Mouse (Mus musculus) adrenal gland, adult 2 months (tissue): ENCODE measurements around the gene Olfr1373. TPM values are rescaled to one million over a fixed set of nuclear protein-coding genes. Genes with fewer than 3 reads are reported as not detected.
"Not testable (repeated sequence)": the region's sequence is repeated elsewhere in the genome, so short reads cannot be mapped to it uniquely, and the experiment has no call there.

Experiments used
- DNase-seq: peaks from one replicate; pipeline ENCODE4 v3.0.0; 2021
- long read RNA-seq: library from polyadenylated mRNA; stranded (forward); transcript quantifications from one replicate; pipeline ENCODE4 v2.0.0, GENCODE M21; 2021
- polyA plus RNA-seq: library from polyadenylated mRNA; depleted of rRNA; stranded (reverse); fragments of >200 nt; gene quantifications from 2 replicates; pipeline ENCODE4 v1.2.3, GENCODE M21; 2012; rRNA removed
- total RNA-seq, 2 experiments: library from RNA; stranded (reverse); gene quantifications; 2 replicates each; pipeline ENCODE4 v1.2.3; 2021

The Olfr1373 gene
- total RNA-seq = not detected
- not detected in 2 replicates for polyA plus RNA-seq
- long read RNA-seq = 0 reads

DNA sequence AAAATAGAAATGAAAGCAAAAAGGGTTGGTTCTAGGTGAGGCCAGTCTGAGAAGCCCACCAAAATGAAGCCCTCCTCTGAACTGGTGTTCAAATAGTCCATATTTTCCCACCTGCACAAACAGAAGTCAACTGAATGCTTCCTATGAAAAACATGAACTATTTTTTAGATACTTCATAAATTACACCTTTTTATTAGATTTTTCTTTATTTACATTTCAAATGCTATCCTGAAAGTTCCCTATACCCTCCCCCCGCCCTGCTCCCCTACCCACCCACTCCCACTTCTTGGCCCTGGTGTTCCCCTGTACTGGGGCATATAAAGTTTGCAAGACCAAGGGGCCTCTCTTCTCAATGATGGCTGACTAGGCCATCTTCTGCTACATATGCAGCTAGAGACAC lies at the start of gene Olfr1373:
Olfr1373 (minus strand) TSS at position 101 of the 400 bp plus-strand sequence.
- DNase-seq = not testable (repeated sequence)

DNA sequence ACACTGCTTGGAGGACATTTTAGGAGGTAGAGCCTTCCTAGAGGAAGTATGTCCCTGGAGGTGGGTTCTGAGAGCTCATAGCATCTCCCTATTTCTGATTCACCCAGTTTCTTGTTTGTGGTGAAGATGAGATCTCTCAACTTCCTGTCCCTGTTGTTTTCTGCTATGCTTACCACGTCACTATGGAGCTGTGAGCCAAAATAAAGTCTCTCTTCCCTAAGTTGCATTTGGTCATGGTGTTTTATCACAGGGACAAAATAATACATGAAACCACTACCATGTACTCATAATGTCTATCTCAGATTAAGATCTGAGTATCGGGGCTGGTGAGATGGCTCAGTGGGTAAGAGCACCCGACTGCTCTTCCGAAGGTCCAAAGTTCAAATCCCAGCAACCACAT lies 35.3 kb upstream of the Olfr1373 start:
- DNase-seq = not testable (repeated sequence)

DNA sequence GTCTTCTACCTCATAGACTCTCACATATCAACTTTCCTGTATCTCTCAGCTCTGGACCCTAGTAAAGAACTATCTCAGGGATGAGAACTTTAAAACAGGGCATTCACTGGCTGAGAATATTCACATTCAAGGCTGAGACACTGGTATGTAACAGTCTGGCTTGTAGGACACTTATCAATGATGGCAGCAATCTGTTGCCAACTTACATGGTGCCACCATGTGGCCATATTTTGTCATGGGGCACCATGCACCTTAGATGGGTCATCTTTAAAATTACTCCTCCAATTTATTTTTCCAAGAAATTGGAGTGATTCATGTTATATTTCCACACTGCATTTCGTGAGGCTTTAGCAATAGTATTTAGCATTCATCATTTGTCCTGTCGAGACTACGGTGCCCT lies 34.6 kb upstream of the Olfr1373 start:
- DNase-seq = peak; percentile 31

DNA sequence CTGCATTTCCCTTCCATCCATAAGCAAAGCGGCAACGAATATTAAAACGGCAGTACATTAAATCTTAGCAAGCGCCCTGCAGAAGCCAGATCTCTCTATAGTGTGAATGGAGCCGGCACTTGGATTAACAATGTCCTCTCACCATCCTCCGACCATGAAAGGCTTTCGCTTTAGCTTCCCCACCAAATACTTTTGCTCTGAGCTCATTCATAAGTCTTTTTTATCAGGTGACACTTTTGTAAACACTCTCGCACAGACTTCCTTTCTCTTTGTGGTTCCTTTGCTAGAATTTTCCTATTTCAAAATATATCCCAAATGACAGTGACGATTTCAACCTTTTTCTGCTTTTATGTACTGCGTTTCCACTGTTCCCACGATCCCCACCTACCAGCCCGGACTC lies 23.1 kb upstream of the Olfr1373 start:
- DNase-seq = peak; percentile 10

DNA sequence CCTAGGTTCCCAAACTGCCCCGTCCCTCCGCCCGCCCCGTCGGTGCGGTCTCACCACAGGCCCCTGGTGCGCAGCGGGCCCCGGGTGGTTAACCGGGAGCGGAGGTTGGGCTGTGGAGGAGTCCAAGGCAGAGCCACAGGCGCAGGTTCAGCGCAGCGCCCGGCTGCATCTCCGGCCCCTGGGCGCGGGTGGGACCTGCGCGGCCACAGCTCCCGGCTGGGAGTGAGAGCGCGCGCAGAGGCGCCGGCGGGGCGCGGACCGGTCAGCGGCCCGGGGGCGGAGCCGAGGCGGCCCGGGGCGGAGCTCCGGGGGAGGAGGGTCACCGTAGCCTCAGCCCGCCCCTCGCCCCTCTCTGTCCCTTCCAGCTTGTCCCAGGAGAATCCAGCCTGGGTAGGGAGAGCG lies 22.6 kb upstream of the Olfr1373 start:
- DNase-seq = peak; percentile 63

DNA sequence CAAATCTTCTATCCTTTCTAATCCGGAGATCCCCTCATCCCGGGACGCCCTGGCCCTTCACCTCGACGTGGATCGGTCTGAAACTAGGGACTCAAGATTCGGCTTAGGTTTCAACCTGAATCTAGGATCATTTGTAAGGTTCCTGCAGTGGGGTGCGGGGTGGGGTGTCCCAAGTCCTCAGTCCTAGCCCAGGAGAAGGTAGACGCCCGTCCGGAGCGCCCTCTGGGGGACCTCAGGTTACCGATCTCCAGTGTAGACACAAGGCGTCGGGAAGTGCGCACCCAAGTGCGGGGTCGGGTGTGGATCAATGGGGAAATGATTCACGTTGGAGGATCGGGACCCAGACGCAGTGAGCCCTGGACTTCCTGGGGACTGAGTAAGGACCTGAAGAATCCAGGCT lies 21.8 kb upstream of the Olfr1373 start:
- DNase-seq = peak; percentile 46

DNA sequence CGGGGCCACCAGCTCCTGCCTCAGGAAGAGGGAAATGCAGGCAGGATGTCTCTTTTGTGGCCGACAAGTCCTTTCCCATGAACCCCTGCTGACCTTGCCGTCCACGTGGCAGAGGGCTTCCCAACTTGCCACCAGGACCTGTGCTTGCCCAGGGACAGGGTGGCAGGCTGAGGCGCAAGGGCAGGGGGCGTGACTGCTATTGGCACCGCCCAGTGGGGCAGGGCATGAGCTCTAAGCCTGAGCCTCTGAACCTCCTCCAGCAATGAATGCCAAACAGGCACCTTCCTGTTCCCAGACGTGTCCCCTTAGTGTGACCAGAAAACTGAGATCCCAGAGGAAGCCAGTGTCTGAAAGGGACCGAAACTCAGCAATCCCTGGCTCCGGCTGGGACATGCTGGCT lies 18.6 kb upstream of the Olfr1373 start:
- DNase-seq = peak; percentile 80

DNA sequence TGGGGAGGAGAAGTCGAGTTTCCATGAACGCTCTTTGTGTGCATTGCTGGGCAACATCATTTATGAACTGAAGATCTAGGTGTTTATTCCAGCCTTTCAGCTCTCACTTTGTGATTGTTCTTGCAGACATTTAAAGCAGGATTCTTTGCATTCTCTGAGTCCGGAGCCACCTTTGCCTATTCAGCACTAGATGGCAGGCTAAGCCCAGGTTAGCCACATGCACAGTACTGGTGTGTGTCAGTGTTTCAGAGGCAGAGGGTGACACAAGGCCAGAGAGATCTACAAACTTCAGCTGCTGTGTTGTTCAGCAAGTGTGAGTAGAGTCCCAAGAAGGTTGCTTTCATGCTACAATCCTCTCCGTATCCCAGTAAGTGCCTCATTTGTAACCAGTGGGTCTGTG lies 1.7 kb downstream of the Olfr1373 start:
- DNase-seq = peak; percentile 47

DNA sequence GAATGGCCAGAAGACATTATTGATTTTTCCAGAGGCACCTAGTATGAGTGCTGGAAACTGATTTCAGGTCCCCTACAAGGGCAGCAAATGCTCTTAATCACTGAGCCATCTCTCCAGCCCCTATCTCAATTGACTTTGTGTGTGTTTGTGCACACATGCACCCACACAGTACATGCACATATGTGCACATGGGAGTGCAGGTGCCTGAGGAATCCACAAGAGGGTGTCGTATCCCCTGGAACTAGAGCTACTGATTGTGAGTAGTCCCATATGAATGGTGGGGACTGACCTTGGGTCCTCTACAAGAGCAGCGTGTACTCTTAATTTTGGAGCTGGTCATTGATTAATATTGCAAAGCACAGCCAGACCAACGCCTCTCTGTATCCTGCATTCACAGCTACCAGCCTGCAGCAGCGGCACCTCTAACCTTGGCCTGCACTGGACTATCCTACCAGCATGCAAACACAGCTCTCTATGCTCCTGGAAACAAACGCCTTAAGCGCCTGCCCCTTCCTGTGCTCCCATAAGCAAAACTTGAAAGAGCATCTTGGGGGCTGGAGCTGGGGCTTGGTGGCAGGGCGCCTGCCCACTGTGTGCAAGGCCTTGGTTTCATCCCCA lies 14.8 kb downstream of the Olfr1373 start:
- no peak for DNase-seq

DNA sequence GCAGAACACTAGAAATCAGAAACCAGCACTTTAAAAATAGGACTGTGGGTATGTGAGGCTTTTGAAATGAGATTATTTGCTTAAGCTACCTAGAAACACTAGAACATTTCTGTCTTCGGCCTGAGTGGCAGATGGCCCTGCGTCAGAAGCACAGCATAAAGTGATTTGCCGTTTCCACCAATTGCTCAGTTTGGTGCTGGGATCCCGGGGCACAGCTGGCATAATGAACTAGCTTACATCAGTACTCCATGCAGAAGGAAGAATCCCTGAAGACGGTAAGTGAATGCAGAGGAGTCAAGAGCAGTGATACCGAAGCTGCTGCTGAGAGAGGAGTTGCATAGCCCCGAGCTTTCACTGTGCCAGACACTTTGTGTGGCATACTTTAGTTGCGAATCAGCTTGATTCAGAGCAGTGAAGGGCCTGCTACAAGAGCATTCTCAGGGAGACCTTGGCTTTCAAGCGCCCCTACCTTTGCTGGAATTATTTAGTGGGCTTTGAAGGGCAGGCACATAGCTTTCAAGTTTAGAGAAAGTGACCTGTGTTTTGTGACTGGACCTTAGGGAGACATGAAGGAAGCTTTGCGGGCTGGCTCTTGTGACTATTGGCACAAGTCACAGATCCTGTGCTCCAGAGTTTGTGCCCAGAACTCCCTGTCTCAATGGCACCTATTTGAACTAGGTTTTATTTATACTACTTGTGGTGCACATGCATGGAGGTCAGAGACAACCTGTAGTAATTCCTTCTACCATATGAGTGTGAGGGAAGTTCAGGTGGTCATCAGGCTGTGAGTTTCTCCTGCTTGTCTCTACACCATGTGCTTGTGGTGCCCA lies 15.5 kb downstream of the Olfr1373 start:
- DNase-seq = peak; percentile 28

DNA sequence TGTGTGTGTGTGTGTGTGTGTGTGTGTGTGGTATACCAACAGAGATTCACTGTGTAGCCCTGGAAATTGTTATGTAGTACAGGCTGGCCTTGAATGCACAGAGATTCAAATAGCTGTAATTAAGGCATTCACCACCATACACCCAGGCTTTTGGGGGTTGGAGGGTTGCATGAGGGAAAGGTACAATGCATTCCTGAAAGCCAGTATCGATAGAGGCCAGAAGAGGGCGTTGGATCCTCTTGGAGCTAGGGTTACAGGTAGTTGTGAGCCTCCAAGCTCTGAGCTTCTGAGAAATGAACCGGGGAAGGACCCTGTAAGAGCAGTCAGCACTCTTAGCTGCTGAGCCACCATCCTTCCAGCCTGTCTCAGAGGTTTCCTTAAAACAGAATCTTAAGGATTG lies 16.2 kb downstream of the Olfr1373 start:
- no peak for DNase-seq

DNA sequence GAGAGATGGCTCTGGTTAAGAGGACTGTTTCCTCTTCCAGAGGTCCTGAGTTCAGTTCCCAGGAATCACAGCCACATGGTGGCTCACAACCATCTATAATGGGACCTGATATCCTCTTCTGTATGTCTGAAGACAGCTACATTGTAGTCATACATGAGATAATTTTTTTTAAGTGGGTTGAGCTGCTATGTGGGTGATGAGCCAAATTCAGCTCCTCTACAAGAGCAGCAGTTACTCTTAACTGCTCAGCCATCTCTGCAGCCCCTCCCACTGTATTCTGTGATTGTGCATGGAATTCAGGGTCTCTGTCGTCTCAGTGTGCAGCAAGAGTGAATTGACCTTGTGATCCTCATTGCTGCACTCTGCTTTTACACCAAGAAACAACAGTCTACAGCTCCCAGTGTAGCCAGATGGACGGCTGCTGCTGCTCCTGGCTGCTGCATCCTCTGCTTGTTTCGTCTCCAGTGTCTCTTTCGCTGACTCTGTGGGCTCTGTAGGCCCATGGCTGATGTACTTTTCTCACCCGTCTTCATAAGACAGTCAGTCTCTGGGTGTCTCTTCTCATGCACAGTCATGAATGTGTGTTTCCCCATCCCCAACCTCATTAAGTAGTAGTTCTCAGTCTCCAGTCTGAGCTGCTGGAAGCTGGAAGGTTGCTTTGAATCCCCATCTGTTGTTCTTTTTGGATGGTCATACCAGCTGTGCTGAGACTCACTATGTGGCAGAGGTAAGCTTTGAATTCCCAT lies 16.8 kb downstream of the Olfr1373 start:
- DNase-seq = no peak

DNA sequence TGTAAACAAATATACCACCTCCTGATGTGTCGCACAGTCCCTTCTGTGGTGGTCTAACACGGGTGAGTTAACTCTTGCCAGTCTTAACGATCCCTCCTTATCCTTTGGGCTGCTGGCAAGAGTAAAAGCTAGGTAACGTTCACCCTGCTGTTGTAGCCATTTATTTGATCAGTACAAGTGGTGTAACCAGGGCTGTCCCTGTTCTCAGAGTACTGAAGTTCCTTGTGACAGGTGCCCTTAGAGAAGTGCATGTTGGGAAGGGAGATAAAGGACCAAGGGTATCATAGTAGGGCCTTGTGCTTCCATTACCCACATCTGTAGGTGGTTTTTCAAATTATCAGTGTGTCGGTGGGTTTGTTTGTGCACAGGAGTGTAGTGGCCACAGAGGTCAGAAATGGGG lies 17.6 kb downstream of the Olfr1373 start:
- DNase-seq = no peak

DNA sequence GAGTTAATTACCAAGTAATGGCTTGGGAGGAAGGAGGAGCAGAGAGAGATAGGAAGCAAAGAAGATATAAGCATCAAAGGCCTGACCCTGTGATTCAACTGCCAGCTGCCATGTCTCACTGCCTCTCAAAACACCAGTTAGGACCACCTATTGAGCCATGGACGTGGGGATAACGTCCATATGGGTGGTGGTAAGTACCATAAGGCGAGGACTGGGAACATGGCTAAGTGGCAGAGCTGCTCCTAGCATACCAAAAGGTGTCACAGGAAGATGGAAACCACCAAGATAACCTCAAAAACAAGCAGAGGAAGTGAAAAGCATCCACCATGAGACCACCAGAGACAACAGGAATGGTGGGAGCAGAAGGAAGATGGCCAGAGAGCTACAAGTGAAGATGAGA lies 18.2 kb downstream of the Olfr1373 start:
- DNase-seq = no peak

DNA sequence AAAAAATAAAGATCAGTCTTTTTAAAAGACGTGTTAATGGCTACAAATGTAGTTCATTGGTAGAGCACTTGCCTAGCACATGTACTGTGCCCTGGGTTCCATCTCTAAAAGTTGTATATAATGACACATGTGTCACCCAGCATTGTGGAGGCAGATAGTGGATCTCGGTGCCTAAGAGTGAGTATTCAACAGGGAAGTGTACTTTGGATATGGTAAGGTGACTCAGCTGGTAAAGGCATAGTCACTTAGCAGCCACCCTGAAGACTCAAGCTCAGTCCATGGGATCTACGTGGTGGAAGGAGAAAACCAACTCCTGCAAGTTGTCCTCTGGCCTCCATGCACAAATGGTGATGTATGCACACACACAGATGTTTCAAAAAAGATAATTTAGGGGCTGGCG lies 20.9 kb downstream of the Olfr1373 start:
- DNase-seq = no peak

DNA sequence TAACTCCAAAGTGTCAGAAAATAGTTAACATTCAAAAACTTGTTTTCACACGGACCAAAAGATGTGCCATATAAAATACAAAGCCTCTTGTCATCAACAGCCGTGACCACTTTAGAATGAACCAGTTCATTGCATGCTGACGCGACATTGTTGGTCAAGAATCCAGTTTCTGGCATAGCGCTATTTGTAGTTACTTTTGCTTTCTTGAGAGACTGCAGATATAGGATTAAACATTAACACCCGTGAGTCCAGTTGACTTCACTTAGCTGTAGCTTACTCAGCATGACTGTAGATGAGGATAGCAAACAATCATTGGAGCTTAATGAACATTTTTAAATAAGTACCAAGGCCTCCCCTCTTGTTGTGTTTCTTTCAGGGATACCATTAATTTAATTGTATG lies 23.3 kb downstream of the Olfr1373 start:
- no peak for DNase-seq

DNA sequence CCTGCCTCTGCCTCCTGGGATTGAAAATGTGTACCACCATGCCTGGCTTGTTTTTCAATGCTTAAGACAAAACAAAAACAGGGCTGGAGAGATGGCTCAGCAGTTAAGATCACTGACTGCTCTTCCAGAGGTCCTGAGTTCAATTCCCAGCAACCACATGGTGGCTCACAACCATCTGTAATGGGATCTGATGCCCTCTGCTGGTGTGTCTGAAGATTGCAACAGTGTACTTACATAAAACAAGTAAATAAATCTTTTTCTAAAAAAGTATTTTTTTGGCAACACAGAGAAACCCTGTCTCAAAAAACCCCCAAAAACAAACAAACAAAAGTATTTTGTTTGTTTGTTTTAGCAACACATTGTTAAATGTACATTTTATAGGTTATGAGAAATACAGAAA lies 24.9 kb downstream of the Olfr1373 start:
- not testable (repeated sequence) for DNase-seq

DNA sequence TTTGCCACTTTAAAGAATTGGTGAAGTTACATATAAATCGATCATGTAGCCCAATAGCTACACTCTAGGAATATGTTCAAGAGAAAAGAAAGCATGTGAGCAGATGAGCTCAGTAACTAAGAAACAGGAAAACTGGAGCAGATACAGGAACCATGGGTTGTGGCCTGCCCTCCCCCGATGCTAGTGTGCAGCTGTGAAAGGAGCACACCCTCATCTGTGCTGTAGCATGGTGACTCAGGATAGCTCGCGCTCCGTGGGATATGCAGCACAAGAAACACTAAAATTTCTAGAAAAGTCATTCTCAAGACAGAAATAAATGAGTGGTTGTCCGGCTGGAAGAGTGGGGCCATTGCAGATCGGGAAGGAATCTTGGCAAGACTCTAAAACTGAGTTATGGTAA lies 28.2 kb downstream of the Olfr1373 start:
- DNase-seq = no peak

DNA sequence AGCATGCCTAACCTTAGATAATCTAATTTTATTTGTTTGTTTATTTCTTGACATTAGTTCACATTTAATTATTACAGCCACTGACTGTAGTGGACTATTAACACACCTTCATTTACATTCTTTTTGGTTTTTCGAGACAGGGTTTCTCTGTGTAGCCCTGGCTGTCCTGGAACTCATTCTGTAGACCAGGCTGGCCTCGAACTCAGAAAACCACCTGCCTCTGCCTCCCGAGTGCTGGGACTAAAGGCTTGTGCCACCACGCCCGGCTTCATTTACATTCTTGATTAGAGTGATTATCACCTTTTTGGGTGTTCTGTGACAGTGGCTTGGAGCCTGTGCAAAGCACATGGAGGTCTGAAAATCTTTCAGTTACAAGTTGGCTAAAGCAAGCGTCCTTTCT lies 29.2 kb downstream of the Olfr1373 start:
- not testable (repeated sequence) for DNase-seq

DNA sequence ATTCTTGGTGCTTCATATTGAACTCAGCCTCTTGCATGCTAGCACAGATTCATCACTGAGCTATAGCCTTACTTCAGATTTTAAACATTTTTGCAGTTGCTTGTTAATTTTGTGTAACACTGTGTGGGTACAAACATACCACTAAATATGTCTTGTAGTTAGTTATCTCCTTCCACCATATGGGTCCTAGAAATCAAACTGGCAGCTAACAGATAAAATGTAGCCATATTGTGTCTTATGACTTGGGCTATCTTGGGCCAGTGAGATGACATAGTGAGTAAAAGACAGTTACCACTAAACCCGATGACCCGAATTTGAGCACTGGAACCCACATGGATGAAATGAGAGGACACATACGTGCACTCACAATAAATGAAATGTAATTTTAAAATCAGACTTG lies 29.8 kb downstream of the Olfr1373 start:
- no peak for DNase-seq

DNA sequence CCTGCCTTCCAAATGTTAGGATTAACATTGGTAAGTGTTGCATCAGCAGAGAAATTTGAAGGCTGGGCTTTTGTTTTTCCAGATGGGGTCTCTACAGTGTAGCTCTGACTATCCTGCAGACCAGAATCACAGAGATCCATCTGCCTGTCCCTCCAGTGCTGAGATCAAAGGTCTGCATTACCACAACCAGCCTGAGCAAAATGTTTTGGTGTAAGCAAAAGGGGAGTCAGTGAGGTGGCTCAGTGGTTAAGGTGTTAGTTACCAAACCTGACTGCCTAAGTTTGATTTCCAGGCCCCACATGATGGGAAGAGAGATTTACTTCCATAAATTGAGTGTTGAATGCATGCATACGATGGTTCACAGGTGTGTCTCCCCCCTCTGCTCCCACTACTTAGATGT lies 35.9 kb downstream of the Olfr1373 start:
- no peak for DNase-seq

DNA sequence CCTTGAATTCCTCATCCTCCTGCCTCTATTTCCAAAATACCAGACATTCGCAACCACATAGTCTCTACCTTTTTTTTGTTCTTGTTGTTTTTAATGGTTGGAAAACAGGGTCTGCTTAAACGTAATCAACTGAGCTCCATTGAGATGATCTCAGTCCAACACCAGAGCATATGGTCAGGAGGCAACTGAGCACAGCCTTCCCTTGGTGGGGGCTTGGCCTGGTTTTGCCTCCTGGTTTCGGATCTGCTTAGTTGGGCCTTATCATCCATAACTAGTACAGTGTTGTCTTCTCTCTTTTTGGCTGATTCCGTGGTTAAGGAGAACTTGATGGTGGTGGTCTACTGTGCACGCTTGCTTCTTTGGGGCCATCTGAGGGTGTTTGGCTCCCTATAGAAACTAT lies 36.5 kb downstream of the Olfr1373 start:
- DNase-seq = no peak

DNA sequence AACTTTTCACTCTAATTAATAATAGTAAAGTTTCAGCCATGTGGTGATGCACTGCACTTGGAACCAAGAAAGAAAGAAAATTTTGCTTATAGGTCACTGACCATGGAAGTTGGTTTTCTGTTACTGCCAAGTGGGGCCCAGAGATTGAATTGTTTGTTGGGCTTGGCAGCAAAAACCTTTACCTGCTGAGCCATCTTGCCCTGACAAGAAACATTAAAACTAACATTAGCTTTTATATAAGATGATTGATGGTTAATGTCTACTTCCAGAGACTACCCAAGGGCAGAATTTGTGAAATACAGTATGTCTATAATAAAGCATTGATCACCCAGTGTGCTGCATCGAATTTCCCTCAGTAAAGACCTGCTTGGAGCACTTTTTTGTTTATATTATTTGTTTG lies 38.9 kb downstream of the Olfr1373 start:
- DNase-seq = no peak
